Mouse (Mus musculus) urinary bladder, postnatal 10 days (tissue): ENCODE measurements around the gene Cox8a.

Experiments
- DNase-seq: peaks from one replicate; pipeline ENCODE4 v3.0.0; 2022; ENCODE audit warnings: low spot score

Gene Cox8a

DNA sequence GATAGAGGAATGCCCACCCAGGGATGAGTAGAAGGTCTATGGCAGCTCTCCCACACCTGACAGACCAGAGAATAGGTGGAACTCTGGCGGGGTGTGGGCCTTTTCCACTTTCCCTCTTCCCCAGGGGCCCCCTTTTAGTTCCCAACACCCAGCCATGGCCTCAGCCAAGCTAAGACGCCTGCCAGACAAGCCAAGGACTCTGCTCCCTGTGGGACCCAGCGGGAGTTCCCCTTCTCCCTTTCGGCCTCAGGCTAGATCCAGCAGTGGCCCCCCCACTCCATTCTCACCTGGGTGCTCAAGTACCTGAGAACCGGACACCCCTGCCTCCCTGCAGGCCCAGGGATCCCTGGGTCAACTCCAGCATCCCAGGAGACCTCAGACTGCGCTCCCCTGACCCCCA lies 4.8 kb upstream of the Cox8a start:
- no peak for DNase-seq

DNA sequence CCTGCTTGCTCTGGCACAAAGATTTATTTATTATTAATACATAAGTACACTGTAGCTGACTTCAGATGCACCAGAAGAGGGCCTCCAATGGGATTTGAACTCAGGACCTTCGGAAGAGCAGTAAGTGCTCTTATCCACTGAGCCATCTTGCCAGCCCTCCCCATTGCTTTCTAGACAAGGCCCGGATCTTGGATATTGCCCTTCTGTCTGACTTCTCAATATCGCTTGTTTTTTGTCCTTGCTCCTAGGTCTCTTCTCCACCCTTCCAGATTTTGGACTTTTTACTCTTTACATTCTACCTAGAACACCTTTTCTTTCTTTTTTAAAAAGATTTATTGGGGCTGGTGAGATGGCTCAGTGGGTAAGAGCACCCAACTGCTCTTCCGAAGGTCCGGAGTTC lies 1.3 kb upstream of the Cox8a start:
- DNase-seq = no peak

DNA sequence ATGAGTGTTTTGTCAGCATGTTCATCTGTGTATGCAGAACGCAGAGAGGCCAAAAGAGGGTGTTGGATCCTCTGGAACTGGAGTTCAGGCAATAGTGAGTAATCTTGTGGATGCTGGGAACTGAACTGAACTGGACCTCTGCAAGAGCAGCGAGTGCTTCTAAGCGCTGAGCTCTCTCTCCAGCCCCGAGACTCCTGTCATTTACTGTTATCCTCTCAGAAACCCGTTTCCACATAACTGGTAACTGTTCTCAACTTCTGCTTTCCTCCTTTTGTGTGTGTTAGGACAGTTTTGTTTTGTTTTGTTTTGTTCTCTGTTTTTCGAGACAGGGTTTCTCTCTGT lies 481 bp upstream of the Cox8a start:
- no peak for DNase-seq

- no peak for DNase-seq
Measured at GRCm38 (mm10) chr19:7214484-7214883, 2.9 kb downstream of the Cox8a start.

GRCm38 (mm10) chr19:7213010-7213409 lies 4.4 kb downstream of the Cox8a start:
- no peak for DNase-seq

- DNase-seq = no peak
Measured at GRCm38 (mm10) chr19:7212216-7212615, 5.2 kb downstream of the Cox8a start.

DNA sequence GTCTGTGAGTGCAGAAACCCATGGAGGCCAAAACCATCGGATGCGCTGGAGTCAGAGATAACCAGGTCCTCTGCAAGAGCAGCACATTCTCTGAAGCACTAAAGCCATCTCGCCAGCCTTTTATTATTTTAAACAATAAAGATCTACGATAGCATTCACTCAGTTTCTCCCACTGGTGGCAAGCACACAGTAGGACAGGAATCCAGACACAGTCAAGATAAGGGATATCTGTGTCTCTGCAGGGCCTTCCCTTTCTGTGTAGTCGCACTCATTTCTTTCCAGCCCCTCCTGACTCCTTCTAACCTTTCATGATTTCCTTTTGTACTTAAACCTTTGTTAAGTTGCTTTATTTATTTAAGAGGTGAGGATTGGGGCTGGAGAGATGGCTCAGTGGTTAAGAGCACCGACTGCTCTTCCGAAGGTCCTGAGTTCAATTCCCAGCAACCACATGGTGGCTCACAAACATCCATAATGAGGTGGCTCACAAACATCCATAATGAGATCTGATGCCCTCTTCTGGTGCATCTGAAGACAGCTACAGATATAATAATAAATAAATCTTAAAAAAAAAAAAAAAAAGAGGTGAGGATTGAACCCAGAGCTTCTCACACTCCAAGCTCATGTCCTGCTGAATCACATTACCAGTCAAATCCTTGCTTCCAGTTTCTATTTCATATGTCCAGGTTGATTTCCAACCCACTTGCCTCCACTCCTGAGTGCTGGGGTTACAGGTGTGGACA lies 7.3 kb downstream of the Cox8a start:
- DNase-seq = no peak

- peak; percentile 81 for DNase-seq
Measured at GRCm38 (mm10) chr19:7205753-7206736, 11.4 kb downstream of the Cox8a start, which contains the start of gene Otub1. Otub1 (minus strand) TSS chr19:7206316.

DNA sequence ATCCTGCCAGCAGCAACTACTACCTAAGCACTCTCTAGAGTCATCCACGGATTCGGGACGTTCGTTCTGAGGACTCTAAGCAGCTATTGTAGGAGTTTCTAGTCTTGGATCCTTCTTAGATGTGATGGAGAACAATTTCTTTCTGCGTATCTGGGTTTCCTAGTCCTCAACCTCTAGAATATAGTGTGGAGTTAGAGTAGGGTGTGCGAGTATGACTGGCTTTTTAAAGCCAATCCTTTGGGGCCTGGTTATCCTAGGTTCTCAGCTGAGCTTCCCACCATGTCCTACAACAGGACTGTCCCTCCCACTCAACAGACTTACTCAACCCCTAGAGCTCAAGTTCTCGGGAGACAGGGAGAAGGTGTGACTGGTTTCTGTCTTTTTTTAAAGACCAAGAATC lies 12.1 kb downstream of the Cox8a start:
- no peak for DNase-seq

DNA sequence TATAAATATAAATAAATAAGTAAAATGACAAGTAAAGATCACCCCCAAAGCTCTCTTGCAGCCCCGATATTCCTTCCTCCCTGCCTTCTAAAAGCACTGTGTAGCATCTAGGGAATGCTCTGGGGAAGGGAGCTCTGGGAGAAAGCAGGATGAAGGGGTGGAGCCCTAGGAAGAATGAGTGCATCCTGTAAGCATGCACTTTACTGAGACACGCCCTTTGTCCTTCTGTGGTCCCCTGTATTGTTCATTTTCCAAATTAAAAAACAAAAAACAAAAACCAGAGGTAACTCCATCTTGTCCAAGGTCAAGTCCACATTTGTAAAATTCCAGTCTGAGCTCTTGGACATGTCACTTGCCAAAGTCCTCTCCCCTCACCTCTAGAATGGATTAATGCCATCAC lies 12.5 kb downstream of the Cox8a start:
- DNase-seq = no peak

- DNase-seq = no peak
Measured at GRCm38 (mm10) chr19:7200427-7200826, 17.0 kb downstream of the Cox8a start.

DNA sequence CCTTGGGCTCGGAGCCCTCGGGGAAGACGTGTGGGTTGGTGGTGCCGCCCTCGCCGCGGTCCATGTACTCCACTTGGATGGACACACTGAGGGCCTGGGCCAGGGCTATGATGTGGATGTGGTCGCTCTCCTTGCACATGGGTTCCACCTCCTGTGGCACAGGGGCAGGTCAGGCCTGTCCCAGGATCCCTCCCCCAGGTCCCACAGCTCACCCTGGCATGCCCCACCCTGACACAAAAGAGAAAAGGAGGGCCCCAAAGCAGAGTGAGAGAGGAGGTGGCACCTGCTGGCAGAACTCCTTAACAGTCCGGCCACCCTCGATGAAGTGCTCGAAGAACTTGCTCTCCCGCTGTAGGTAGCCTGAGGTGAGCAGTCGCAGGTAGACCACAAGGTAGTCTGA lies 18.3 kb downstream of the Cox8a start:
- DNase-seq = no peak

- DNase-seq = no peak
Measured at GRCm38 (mm10) chr19:7197445-7197844, 20.0 kb downstream of the Cox8a start.

GRCm38 (mm10) chr19:7196741-7197270 lies 20.6 kb downstream of the Cox8a start:
- DNase-seq = no peak

- no peak for DNase-seq
Measured at GRCm38 (mm10) chr19:7195900-7196728, 21.3 kb downstream of the Cox8a start.

- no peak for DNase-seq
Measured at GRCm38 (mm10) chr19:7192561-7192967, 24.9 kb downstream of the Cox8a start.

DNA sequence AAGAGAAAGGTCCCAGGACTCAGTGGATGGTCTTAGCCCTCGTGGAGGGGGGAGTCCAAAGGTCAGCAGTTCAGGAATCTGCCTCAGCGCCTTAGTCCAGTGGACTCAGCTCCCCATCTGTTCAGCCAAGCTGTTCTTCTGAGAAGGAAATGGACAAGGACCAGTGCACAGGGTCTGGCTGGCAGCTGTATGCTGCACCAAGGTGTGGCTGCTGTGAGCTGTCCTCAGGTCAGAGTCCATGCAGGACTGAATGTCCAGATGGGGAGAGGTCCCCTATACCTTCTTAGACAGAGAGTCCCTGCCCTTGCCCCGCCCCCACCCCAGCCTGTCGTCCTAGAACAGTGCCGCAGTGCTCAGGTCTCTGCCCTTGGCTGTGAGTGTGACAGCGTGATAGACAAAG lies 25.8 kb downstream of the Cox8a start:
- no peak for DNase-seq

- no peak for DNase-seq
Measured at GRCm38 (mm10) chr19:7190986-7191385, 26.4 kb downstream of the Cox8a start.

DNA sequence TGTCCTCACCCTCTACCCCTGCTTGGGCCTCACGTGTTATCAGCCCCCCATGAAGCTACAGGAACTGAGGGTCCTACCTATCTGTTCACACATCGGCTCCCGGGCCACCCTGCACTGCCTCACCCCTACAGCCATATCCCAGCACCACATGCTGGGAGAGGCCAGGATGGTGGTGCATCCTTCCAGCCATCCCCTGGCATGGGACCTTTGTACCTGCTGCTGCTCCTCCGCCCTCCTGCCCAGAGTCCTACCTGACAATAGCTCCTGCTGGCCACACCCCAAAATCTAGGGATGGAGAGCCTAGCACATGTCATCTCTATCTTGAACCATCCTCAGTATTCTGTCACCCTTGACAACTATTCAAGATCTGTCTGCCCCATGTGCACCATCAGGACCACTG lies 28.4 kb downstream of the Cox8a start:
- no peak for DNase-seq

DNA sequence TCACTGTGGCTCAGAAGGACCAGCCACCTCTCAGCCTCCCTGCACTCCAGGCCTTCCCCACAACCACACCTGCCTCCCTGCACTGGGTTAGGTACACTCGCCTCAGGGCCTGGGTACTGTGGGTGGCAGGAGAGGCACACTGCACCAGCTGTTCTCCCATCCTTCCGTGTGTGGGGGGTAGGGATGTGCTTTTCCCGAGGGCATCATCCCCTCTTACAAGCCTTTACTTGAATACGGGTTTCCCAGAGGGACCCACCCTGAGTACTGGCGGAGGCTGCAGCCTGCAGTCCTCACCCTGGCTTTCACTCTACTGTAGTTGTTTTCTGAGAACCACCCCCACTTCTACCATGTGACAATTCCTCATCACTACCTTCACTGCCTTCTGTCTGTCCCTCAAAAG lies 30.3 kb downstream of the Cox8a start:
- no peak for DNase-seq

GRCm38 (mm10) chr19:7185715-7186291 lies 31.6 kb downstream of the Cox8a start:
- DNase-seq = no peak

DNA sequence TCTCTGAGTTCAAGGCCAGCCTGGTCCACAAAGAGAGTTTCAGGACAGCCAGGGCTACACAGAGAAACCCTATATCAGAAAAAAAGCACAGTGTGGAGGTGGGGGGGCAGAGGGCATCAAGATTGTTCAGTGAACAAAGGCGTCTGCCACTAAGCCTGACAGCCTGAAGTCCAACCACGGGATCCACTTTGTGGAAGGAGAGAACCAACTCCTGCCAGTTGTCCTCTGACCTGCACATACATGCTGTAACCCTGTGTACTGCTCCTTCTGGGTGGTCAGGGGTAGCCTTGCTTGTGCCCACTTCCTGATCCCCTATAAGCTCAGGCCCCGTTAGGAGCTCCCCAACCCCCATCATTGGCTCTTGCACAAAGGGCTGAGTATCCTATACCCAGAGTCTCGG lies 32.4 kb downstream of the Cox8a start:
- no peak for DNase-seq
